Mouse (Mus musculus) hindbrain, embryonic 14.5 days (tissue): ENCODE data around the gene M6pr. TPM values are rescaled to one million over a fixed set of nuclear protein-coding genes. Genes with fewer than 3 reads are reported as not detected.

Source experiments
- ATAC-seq: fragments of 200-750 bp; cut with Nextera tagmentation; 2 replicates; pipeline ENCODE4 v1.8.0; 2017; ENCODE audit warnings: moderate number of reproducible peaks, mild to moderate bottlenecking, moderate TSS enrichment, moderate library complexity; ENCODE audit not compliant: low FRiP score
- DNase-seq: peaks from one replicate; pipeline ENCODE4 v3.0.0-alpha.2; 2015; ENCODE audit warnings: low spot score
- H3K27ac ChIP-seq: fragments of 300-500 bp; sonication (generic); 2 replicates; pipeline ENCODE4 v1.5.1; 2014; ENCODE audit warnings: mild to moderate bottlenecking, moderate library complexity
- H3K27me3 ChIP-seq: fragments of 300-500 bp; sonication (generic); 2 replicates; pipeline ENCODE4 v1.6.1; 2014; ENCODE audit warnings: mild to moderate bottlenecking, low read length, mixed read lengths; ENCODE audit not compliant: control insufficient read depth, insufficient read depth
- H3K36me3 ChIP-seq: fragments of 300-500 bp; sonication (generic); replicated peaks from 2 replicates; pipeline ENCODE4 v1.6.1; 2014; ENCODE audit not compliant: control insufficient read depth, insufficient read depth
- H3K4me1 ChIP-seq: fragments of 300-500 bp; sonication (generic); replicated peaks from 2 replicates; pipeline ENCODE4 v1.6.1; 2014; ENCODE audit warnings: antibody characterized with exemption, low read length, mixed read lengths; ENCODE audit not compliant: control insufficient read depth, insufficient read depth
- H3K4me2 ChIP-seq: fragments of 300-500 bp; sonication (generic); replicated peaks from 2 replicates; pipeline ENCODE4 v1.6.1; 2014; ENCODE audit warnings: mild to moderate bottlenecking, moderate library complexity
- H3K4me3 ChIP-seq: fragments of 300-500 bp; sonication (generic); replicated peaks from 2 replicates; pipeline ENCODE4 v1.5.1; 2014; ENCODE audit warnings: mild to moderate bottlenecking, low read length
- H3K9ac ChIP-seq: fragments of 300-500 bp; sonication (generic); 2 replicates; pipeline ENCODE4 v1.6.1; 2014
- H3K9me3 ChIP-seq: fragments of 300-500 bp; sonication (generic); 2 replicates; pipeline ENCODE4 v1.6.1; 2016; ENCODE audit warnings: low read length; ENCODE audit not compliant: control insufficient read depth
- WGBS: fragments of 180-500 bp; shearing (Covaris S2); extraction: QIAGEN DNeasy Blood & Tissue Kit; methylation state at CpG from one replicate; pipeline ENCODE4 v1.1.7; 2014; 5-methylcytosine and 5-hydroxymethylcytosine counted together
- polyA plus RNA-seq: library from polyadenylated mRNA; unstranded; fragments of >200 nt; fragmentation: Nextera tagmentation; extraction: Ambion mirVana; gene quantifications from 2 replicates; pipeline ENCODE4 v1.2.1, GENCODE M21; 2014

Gene M6pr
- 51.4 and 53.7 TPM in 2 replicates for polyA plus RNA-seq

GRCm38 (mm10) chr6:122308505-122309393, at the start of gene M6pr:
M6pr (plus strand) TSS chr6:122308720.
- Histone ChIP-seq H3K27ac (peak within 1 kb of the TSS; percentile 68), H3K36me3 (peaks cover 12% of the 10 kb centered on the region), H3K9ac (peak within 1 kb of the TSS; percentile 87), H3K4me2 (peak within 1 kb of the TSS; percentile 76), H3K9me3 (no peaks in the 10 kb centered on the region), H3K4me1 (peaks cover 19% of the 10 kb centered on the region), H3K27me3 (no peaks in the 10 kb centered on the region), H3K4me3 (peak within 1 kb of the TSS; percentile 66)
- DNase-seq: peak; percentile 95
- WGBS: under 1% methylated on average over 49 of the region's 49 CpGs
- ATAC-seq: peak; percentile 99

GRCm38 (mm10) chr6:122262543-122262942, 46.0 kb upstream of the M6pr start:
- Histone ChIP-seq H3K4me3 (no peak overlapping the region), H3K27me3 (no peaks in the 10 kb centered on the region), H3K27ac (no peak overlapping the region), H3K4me1 (no peaks in the 10 kb centered on the region), H3K9me3 (no peaks in the 10 kb centered on the region), H3K9ac (no peak overlapping the region), H3K36me3 (no peaks in the 10 kb centered on the region), H3K4me2 (no peak overlapping the region)
- DNase-seq (no peak), ATAC-seq (no peak)
- 85% methylated on average over 8 of the region's 8 CpGs for WGBS

- Histone ChIP-seq H3K4me2 (no peak overlapping the region), H3K4me3 (no peak overlapping the region), H3K27me3 (no peaks in the 10 kb centered on the region), H3K9me3 (no peaks in the 10 kb centered on the region), H3K9ac (no peak overlapping the region), H3K36me3 (no peaks in the 10 kb centered on the region), H3K27ac (no peak overlapping the region), H3K4me1 (no peaks in the 10 kb centered on the region)
- DNase-seq (peak; percentile 58), ATAC-seq (no peak; the same call in 1 of the 2 replicates)
- 46% methylated on average over 3 of the region's 3 CpGs for WGBS
These were observed 40.0 kb upstream of the M6pr start for GRCm38 (mm10) chr6:122268561-122268960.

GRCm38 (mm10) chr6:122269170-122269569, 39.4 kb upstream of the M6pr start:
- Histone ChIP-seq H3K4me3 (no peak overlapping the region), H3K36me3 (no peaks in the 10 kb centered on the region), H3K27me3 (no peaks in the 10 kb centered on the region), H3K27ac (no peak overlapping the region), H3K9ac (no peak overlapping the region), H3K4me2 (no peak overlapping the region), H3K9me3 (no peaks in the 10 kb centered on the region), H3K4me1 (no peaks in the 10 kb centered on the region)
- 98% methylated on average over 4 of the region's 4 CpGs for WGBS
- no peak for ATAC-seq
- DNase-seq: no peak

GRCm38 (mm10) chr6:122270152-122270551, 38.4 kb upstream of the M6pr start:
- WGBS: 87% methylated on average over 11 of the region's 11 CpGs
- H3K9ac ChIP-seq: no peak overlapping the region

GRCm38 (mm10) chr6:122274546-122274945, 34.0 kb upstream of the M6pr start:
- Histone ChIP-seq H3K4me3 (no peak overlapping the region), H3K4me2 (no peak overlapping the region), H3K9ac (no peak overlapping the region), H3K4me1 (0 out of 2 replicates have a peak, but pooled peaks cover 5% of the 10 kb centered on the region), H3K36me3 (no peaks in the 10 kb centered on the region), H3K27me3 (no peaks in the 10 kb centered on the region), H3K27ac (no peak overlapping the region), H3K9me3 (no peaks in the 10 kb centered on the region)
- WGBS: 65% methylated on average over 5 of the region's 5 CpGs
- DNase-seq: no peak
- no peak for ATAC-seq

More at GRCm38 (mm10) chr6:122270152-122270551, 38.4 kb upstream of the M6pr start:
- H3K4me2 ChIP-seq: no peak overlapping the region
- no peaks in the 10 kb centered on the region for H3K27me3 ChIP-seq
- DNase-seq (no peak), ATAC-seq (no peak)
- H3K4me1 ChIP-seq: 0 out of 2 replicates have a peak, but pooled peaks cover 5% of the 10 kb centered on the region
- H3K36me3 ChIP-seq: no peaks in the 10 kb centered on the region
- H3K4me3 ChIP-seq: no peak overlapping the region
- H3K9me3 ChIP-seq: no peaks in the 10 kb centered on the region
- H3K27ac ChIP-seq: no peak overlapping the region

- Histone ChIP-seq H3K36me3 (no peaks in the 10 kb centered on the region), H3K4me1 (0 out of 2 replicates have a peak, but pooled peaks cover 5% of the 10 kb centered on the region), H3K27me3 (no peaks in the 10 kb centered on the region), H3K9ac (no peak overlapping the region), H3K9me3 (no peaks in the 10 kb centered on the region), H3K4me2 (no peak overlapping the region), H3K4me3 (no peak overlapping the region), H3K27ac (no peak overlapping the region)
- WGBS: 88% methylated on average over 7 of the region's 7 CpGs
- ATAC-seq (no peak), DNase-seq (no peak)
These were observed 32.0 kb upstream of the M6pr start for GRCm38 (mm10) chr6:122276565-122276964.

- H3K4me3 ChIP-seq: no peak within 1 kb of the TSS
- H3K9me3 ChIP-seq: no peaks in the 10 kb centered on the region
- H3K27me3 ChIP-seq: no peaks in the 10 kb centered on the region
- no peak for ATAC-seq
- H3K9ac ChIP-seq: no peak within 1 kb of the TSS
- DNase-seq: no peak
- 84% methylated on average over 6 of the region's 6 CpGs for WGBS
- H3K27ac ChIP-seq: no peak within 1 kb of the TSS
- H3K36me3 ChIP-seq: no peaks in the 10 kb centered on the region
- no peak within 1 kb of the TSS for H3K4me2 ChIP-seq
- H3K4me1 ChIP-seq: no peaks in the 10 kb centered on the region
These were observed 25.7 kb upstream of the M6pr start, which contains the start of gene Klrg1 for GRCm38 (mm10) chr6:122282782-122283181. Klrg1 (minus strand) TSS chr6:122282882.

GRCm38 (mm10) chr6:122283429-122283828, 25.1 kb upstream of the M6pr start:
- ATAC-seq: no peak
- Histone ChIP-seq H3K4me2 (no peak overlapping the region), H3K9me3 (no peaks in the 10 kb centered on the region), H3K36me3 (no peaks in the 10 kb centered on the region), H3K27ac (no peak overlapping the region), H3K4me1 (no peaks in the 10 kb centered on the region), H3K4me3 (no peak overlapping the region), H3K9ac (no peak overlapping the region), H3K27me3 (no peaks in the 10 kb centered on the region)
- DNase-seq: no peak
- WGBS: 89% methylated on average over 2 of the region's 2 CpGs
